Mouse (Mus musculus) ES-E14 (cell line): ENCODE data around the gene Mical2. TPM values are rescaled to one million over a fixed set of nuclear protein-coding genes. Genes with fewer than 3 reads are reported as not detected.

Experiments
- DNase-seq: peaks from one replicate; pipeline ENCODE4 v3.0.0-alpha.2; 2013; ENCODE audit warnings: low read depth, low spot score
- H3K27ac ChIP-seq: 2 replicates; pipeline ENCODE4 v1.5.1; 2012; ENCODE audit warnings: low read depth, mild to moderate bottlenecking, low read length, moderate library complexity, mixed read lengths; ENCODE audit not compliant: poor library complexity, insufficient read depth, severe bottlenecking
- H3K36me3 ChIP-seq: 2 replicates; pipeline ENCODE4 v1.6.1; 2012; ENCODE audit warnings: mild to moderate bottlenecking, low read length, moderate library complexity, mixed read lengths; ENCODE audit not compliant: control insufficient read depth, poor library complexity, insufficient read depth, severe bottlenecking
- H3K4me1 ChIP-seq, 2 experiments: fragments of 150-350 bp in 1 of 2; sonication (generic) in 1 of 2; 2 replicates each; pipeline ENCODE4 v1.6.1; 2012; ENCODE audit warnings: low read length in 2 of 2, mild to moderate bottlenecking in 1 of 2, mixed read lengths in 1 of 2; ENCODE audit not compliant: control insufficient read depth in 2 of 2, insufficient read depth in 2 of 2, poor library complexity in 1 of 2
- H3K4me3 ChIP-seq, 2 experiments: fragments of 150-350 bp in 1 of 2; sonication (generic) in 1 of 2; 2 replicates each; pipeline ENCODE4 v1.5.1; 2012; ENCODE audit warnings: low read length in 2 of 2, low read depth in 1 of 2, mild to moderate bottlenecking in 1 of 2, mixed read lengths in 1 of 2; ENCODE audit not compliant: insufficient read depth in 1 of 2, poor library complexity in 1 of 2, severe bottlenecking in 1 of 2
- H3K9ac ChIP-seq: 2 replicates; pipeline ENCODE4 v1.6.1; 2012; ENCODE audit warnings: low read depth, mild to moderate bottlenecking, low read length, mixed read lengths; ENCODE audit not compliant: poor library complexity, insufficient read depth, severe bottlenecking
- H3K9me3 ChIP-seq: fragments of 150-350 bp; sonication (generic); 2 replicates; pipeline ENCODE4 v1.6.1; 2012; ENCODE audit warnings: low read depth, mild to moderate bottlenecking, low read length; ENCODE audit not compliant: control insufficient read depth, insufficient read depth
- CHD2 ChIP-seq: IDR thresholded peaks from 2 replicates; pipeline ENCODE4 v1.6.1; 2014; ENCODE audit warnings: mild to moderate bottlenecking, low read depth, low read length, inconsistent platforms
- HCFC1 ChIP-seq: IDR thresholded peaks from 2 replicates; pipeline ENCODE4 v1.6.1; 2012; ENCODE audit warnings: low read length, inconsistent platforms, borderline replicate concordance; ENCODE audit not compliant: insufficient read depth
- MAFK ChIP-seq: IDR thresholded peaks from 2 replicates; pipeline ENCODE4 v1.6.1; 2014; ENCODE audit warnings: mild to moderate bottlenecking, low read depth, low read length, inconsistent platforms; ENCODE audit not compliant: insufficient read depth
- ZC3H11A ChIP-seq: IDR thresholded peaks from 2 replicates; pipeline ENCODE4 v1.6.1; 2012; ENCODE audit warnings: low read depth, mild to moderate bottlenecking, inconsistent platforms, low read length, borderline replicate concordance
- ZNF384 ChIP-seq: IDR thresholded peaks from 2 replicates; pipeline ENCODE4 v1.6.1; 2012; ENCODE audit warnings: low read depth, low read length, inconsistent platforms
- in situ Hi-C, 2 experiments: fragments of 600-800 bp; cut with MboI; formaldehyde crosslinking; loops; one replicate each; pipeline ENCODE4 v1.15.1; 2025; ENCODE audit warnings: low sequenced_read_pairs in 2 of 2, inconsistent platforms in 1 of 2; ENCODE audit not compliant: unreplicated experiment in 2 of 2
- total RNA-seq: library from RNA; depleted of rRNA; stranded (reverse); fragments of 300-350 nt; gene quantifications from 2 replicates; pipeline ENCODE4 v1.2.3, GENCODE M21; 2012

The Mical2 gene
- total RNA-seq, 1 experiment, result 9.9 TPM

GRCm38 (mm10) chr7:112449954-112450700 is 224.5 kb downstream of the Mical2 start:
- no peak for DNase-seq
- no peaks in the 10 kb centered on the region for H3K36me3 ChIP-seq
- no peaks in the 10 kb centered on the region for H3K9me3 ChIP-seq
- peaks cover 0 to 21% of the 10 kb centered on the region in 2 experiments; a peak in 3 of 4 replicates for H3K4me1 ChIP-seq
- H3K4me3 ChIP-seq, result no peak overlapping the region
- in situ Hi-C loops, result no loop called here
- TF ChIP-seq CHD2, result no peak
- TF ChIP-seq HCFC1, result no peak
- TF ChIP-seq MAFK, result no peak
- no peak for TF ChIP-seq ZNF384
- no peak for TF ChIP-seq ZC3H11A
- H3K9ac ChIP-seq, result no peak overlapping the region
- H3K27ac ChIP-seq, result no peak overlapping the region

- H3K4me3 ChIP-seq, result no peak overlapping the region
- in situ Hi-C loops, result no loop called here
- H3K27ac ChIP-seq, result no peak overlapping the region
- H3K9me3 ChIP-seq, result no peaks in the 10 kb centered on the region
- peaks cover 0 to 21% of the 10 kb centered on the region in 2 experiments; a peak in 3 of 4 replicates for H3K4me1 ChIP-seq
- H3K9ac ChIP-seq, result no peak overlapping the region
- DNase-seq, result no peak
- no peak for TF ChIP-seq HCFC1
- no peak for TF ChIP-seq ZC3H11A
- TF ChIP-seq ZNF384, result no peak
- TF ChIP-seq MAFK, result no peak
- TF ChIP-seq CHD2, result no peak
- H3K36me3 ChIP-seq, result no peaks in the 10 kb centered on the region
Measured at GRCm38 (mm10) chr7:112452471-112452870, 226.8 kb downstream of the Mical2 start.

GRCm38 (mm10) chr7:112453805-112454214 is 228.2 kb downstream of the Mical2 start:
- H3K36me3 ChIP-seq, result no peaks in the 10 kb centered on the region
- H3K9ac ChIP-seq, result no peak overlapping the region
- no peak for TF ChIP-seq MAFK
- TF ChIP-seq ZNF384, result no peak
- no peak for TF ChIP-seq CHD2
- no peak for TF ChIP-seq ZC3H11A
- no peak for TF ChIP-seq HCFC1
- H3K9me3 ChIP-seq, result no peaks in the 10 kb centered on the region
- in situ Hi-C loops, result no loop called here
- no peak overlapping the region for H3K27ac ChIP-seq
- DNase-seq, result peak; percentile 38
- no peak overlapping the region for H3K4me3 ChIP-seq
- peaks cover 0 to 21% of the 10 kb centered on the region in 2 experiments; a peak in 3 of 4 replicates for H3K4me1 ChIP-seq

- Histone ChIP-seq H3K36me3 (no peaks in the 10 kb centered on the region), H3K27ac (no peak overlapping the region), H3K9ac (no peak overlapping the region), H3K4me1 (peaks cover 0 to 21% of the 10 kb centered on the region in 2 experiments; a peak in 3 of 4 replicates), H3K9me3 (no peaks in the 10 kb centered on the region), H3K4me3 (no peak overlapping the region)
- in situ Hi-C loops, result no loop called here
- no peak for DNase-seq
- no peak for TF ChIP-seq ZC3H11A
- no peak for TF ChIP-seq CHD2
- no peak for TF ChIP-seq HCFC1
- no peak for TF ChIP-seq ZNF384
- TF ChIP-seq MAFK, result no peak
Measured at GRCm38 (mm10) chr7:112454380-112454779, 228.7 kb downstream of the Mical2 start.
